Mouse (Mus musculus) cerebellum, adult 9-11 months (tissue): ENCODE results near the gene Vwf.
A peak's percentile ranks its signal among the peaks of the same experiment; 100 is the strongest.

Source experiments
- DNase-seq: peaks from one replicate; pipeline ENCODE4 v3.0.0; 2022

The Vwf gene

GRCm38 (mm10) chr6:125651335-125651734 lies 104.8 kb downstream of the Vwf start:
- no peak for DNase-seq

GRCm38 (mm10) chr6:125653416-125653815 lies 106.8 kb downstream of the Vwf start:
- DNase-seq, result no peak

- DNase-seq, result peak; percentile 40
Observed at GRCm38 (mm10) chr6:125656921-125657320, 110.3 kb downstream of the Vwf start.

GRCm38 (mm10) chr6:125657966-125658365 lies 111.4 kb downstream of the Vwf start:
- DNase-seq, result no peak

- peak; percentile 14 for DNase-seq
Observed at GRCm38 (mm10) chr6:125661106-125661877, 114.7 kb downstream of the Vwf start.

GRCm38 (mm10) chr6:125663906-125664305 lies 117.3 kb downstream of the Vwf start:
- DNase-seq, result no peak

GRCm38 (mm10) chr6:125671835-125672234 lies 125.3 kb downstream of the Vwf start:
- DNase-seq, result no peak

GRCm38 (mm10) chr6:125678492-125678891 lies 131.9 kb downstream of the Vwf start:
- DNase-seq, result no peak

- no peak for DNase-seq
Observed at GRCm38 (mm10) chr6:125680613-125681012, 134.0 kb downstream of the Vwf start.

- no peak for DNase-seq
Observed at GRCm38 (mm10) chr6:125685420-125685819, 138.8 kb downstream of the Vwf start.

GRCm38 (mm10) chr6:125687986-125688385 lies 141.4 kb downstream of the Vwf start:
- no peak for DNase-seq

- DNase-seq, result peak; percentile 5
Observed at GRCm38 (mm10) chr6:125690057-125690703, 143.6 kb downstream of the Vwf start, which contains the start of gene Ano2. Ano2 (plus strand) TSS chr6:125690419.

- no peak for DNase-seq
Observed at GRCm38 (mm10) chr6:125701146-125701545, 154.6 kb downstream of the Vwf start.

- DNase-seq, result no peak
Observed at GRCm38 (mm10) chr6:125711261-125711660, 164.7 kb downstream of the Vwf start.

GRCm38 (mm10) chr6:125726408-125726807 lies 179.8 kb downstream of the Vwf start:
- DNase-seq, result no peak

- DNase-seq, result no peak
Observed at GRCm38 (mm10) chr6:125727484-125727911, 180.9 kb downstream of the Vwf start.

GRCm38 (mm10) chr6:125729471-125729870 lies 182.9 kb downstream of the Vwf start:
- no peak for DNase-seq

GRCm38 (mm10) chr6:125729986-125730535 lies 183.5 kb downstream of the Vwf start:
- no peak for DNase-seq
